Mouse (Mus musculus): Measurements from ENCODE around the gene Med1.

Gene Med1

DNA sequence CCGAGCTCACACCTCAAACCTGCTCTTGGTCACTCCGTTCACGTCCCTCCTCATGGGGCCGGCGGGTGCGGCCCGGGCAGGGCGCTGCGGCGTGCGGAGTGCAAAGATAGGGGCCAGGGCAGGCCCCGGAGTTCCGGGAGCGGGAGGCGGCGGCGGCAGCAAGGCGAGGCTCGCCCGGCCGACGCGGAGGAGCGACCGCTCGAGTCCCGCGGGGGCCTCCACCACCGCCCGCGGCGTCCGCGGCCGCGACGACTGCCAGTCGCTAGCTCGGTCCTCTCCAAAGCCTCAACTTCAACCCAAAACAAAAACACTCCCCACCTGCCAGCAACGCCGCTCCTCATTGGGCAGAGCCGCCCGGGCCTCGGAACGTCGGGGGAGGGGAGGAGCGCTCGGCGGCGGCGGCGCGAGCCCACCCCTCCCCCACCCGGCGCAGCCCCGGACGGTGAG, 43.8 kb downstream of the Med1 start:
- DNase-seq (ENCODE audit: low spot score in 2 of 2), result peak; percentile 90 to 92

DNA sequence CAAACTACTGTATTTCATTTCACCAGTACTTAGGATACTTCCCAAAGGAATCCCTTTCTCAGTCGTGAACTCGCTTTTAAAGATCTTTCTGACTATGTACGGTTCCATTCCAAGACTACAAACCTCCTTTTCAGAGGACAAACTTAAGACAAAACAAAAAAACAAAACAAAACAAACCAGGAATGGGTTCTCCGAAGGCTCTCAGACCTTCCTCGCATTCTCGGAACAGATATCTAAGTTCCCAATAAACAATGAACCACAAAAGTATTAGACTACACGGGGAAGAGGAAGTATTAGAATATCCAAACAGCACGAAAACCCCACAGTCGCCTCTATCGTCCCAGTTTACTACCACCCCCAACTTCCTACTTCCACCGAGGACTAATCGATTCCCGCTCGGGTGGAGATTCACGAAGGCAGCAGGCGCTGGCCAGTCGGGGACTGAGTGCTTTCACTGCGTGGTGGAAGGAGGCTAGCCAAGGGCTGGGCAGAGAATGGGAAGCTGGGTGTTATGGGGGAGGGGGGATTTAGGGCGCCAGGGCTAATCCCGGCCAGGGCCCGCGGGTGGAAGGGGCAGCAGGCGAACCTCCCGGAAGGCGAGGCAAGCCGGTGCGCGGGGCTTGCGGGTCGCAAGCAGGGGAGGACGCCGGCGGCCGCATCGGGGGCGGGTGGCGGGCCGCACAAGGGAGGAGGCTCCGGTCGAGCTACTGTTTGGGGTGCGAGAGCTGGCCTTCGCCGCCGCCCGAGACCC, 44.4 kb downstream of the Med1 start:
- DNase-seq (ENCODE audit: low spot score in 2 of 2), result peak; percentile 8 to 9

GRCm38 (mm10) chr11:98145856-98146255, 47.2 kb downstream of the Med1 start:
- DNase-seq (ENCODE audit: low spot score in 2 of 2), result no peak

- DNase-seq (ENCODE audit: low spot score in 2 of 2), result no peak
Observed at GRCm38 (mm10) chr11:98142545-98142944, 50.5 kb downstream of the Med1 start.

GRCm38 (mm10) chr11:98138894-98139293, 54.2 kb downstream of the Med1 start:
- DNase-seq (ENCODE audit: low spot score in 2 of 2), result no peak

DNA sequence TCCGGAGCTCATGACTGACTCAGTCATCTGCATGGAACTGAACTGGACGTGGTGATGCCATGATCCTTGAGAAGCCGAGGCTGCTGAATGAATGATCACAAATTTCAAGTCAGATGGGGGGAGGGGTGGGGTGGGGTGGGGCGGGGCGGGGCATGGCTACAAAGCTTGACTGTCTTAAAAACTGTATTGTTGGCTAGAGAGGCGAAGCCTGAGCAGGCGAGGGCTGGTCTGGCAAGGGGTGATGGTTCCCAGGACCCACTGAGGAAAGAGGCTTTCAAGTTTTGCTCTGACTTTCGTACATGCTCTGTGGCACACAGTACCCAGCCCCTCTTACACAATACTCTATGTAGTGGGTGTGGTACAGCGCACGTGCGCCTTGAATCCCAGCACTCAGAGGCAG, 55.3 kb downstream of the Med1 start:
- DNase-seq (ENCODE audit: low spot score in 2 of 2), result no peak

GRCm38 (mm10) chr11:98134951-98135350, 58.1 kb downstream of the Med1 start:
- no peak for DNase-seq (ENCODE audit: low spot score in 2 of 2)

- DNase-seq (ENCODE audit: low spot score in 2 of 2), result no peak
Observed at GRCm38 (mm10) chr11:98123424-98123823, 69.7 kb downstream of the Med1 start.

DNA sequence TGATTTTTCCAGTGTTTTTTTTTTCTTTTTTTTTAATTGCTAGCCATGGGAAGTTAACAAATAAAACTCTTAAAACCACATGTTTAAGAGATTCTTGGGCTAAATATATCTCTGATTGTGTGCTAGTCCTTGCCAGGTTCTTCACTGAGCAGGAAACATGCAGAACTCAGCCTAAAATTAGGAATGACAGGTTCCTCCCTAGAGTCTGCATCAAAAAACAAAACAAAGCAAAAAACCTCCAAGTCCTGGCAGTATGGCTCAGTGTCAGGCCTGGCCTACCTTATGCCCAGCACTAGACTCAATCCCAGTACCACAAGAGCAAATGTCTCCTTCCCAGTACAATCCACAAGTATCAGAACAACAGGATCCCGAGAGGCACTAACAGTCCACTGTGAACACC, 78.7 kb downstream of the Med1 start:
- DNase-seq (ENCODE audit: low spot score in 2 of 2), result no peak

DNA sequence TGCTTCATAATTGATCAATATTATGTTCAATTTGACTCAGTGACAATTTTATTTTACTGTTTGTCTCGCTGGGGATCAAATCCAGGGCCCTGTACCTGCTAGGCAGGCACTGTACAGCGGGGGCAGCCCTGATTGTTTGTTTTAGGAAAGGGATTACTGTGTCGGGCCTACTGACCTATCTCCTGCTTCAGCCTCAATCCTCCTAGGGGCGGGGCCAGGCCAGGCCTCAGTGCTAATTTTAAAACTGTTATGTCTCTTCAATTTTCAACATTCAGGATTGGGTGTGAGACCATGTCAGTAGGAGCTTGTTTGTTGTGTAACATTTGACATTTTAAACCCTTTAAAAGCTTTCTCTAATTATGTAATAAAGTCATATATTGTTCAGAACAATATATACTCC, 79.6 kb downstream of the Med1 start:
- no peak for DNase-seq (ENCODE audit: low spot score in 2 of 2)

- no peak for DNase-seq (ENCODE audit: low spot score in 2 of 2)
Observed at GRCm38 (mm10) chr11:98109706-98110105, 83.4 kb downstream of the Med1 start.

Data from natural killer cell, adult 2 months (primary cell).